Mouse (Mus musculus): ENCODE measurements around the gene Tceal3. TPM values are rescaled to one million over a fixed set of nuclear protein-coding genes. Genes with fewer than 3 reads are reported as not detected.
"Not testable (repeated sequence)": the region's sequence is repeated elsewhere in the genome, so short reads cannot be mapped to it uniquely, and the experiment has no call there.

Gene Tceal3
- polyA plus RNA-seq, 2 experiments, result 27.3 to 70.1 TPM

DNA sequence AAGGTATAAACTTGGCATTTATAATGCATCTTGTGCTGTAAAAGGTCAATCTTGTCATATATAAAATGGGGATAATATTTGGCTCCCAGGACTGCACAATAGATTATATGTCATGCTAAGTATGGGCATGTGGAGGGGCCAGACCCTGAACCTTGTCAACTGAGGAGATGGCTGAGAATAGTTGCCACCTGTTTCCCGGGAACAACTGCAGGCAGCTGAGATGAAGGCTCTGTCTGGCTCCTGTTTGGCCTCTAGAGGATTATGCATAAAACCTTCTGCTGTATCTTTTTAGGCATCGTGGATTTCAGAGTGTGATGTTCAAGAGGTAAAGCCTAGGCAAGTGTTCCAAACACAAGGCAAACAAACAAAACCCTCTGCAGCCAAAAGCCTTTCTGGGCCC lies 78.2 kb downstream of the Tceal3 start:
- Histone ChIP-seq H3K9me3 (ENCODE audit: control insufficient read depth, low read length) (no peaks in the 10 kb centered on the region), H3K4me2 (replicated peaks; ENCODE audit: low read depth, low read length, severe bottlenecking) (no peak overlapping the region), H3K27ac (replicated peaks; ENCODE audit: low read depth, low read length) (no peak overlapping the region), H3K4me1 (ENCODE audit: control insufficient read depth, insufficient read depth, low read length) (no peaks in the 10 kb centered on the region), H3K9ac (ENCODE audit: low read depth, low read length, severe bottlenecking) (no peak overlapping the region), H3K4me3 (replicated peaks; ENCODE audit: low read length) (no peak overlapping the region), H3K27me3 (ENCODE audit: control insufficient read depth, insufficient read depth, low read length) (no peaks in the 10 kb centered on the region), H3K36me3 (ENCODE audit: control insufficient read depth, insufficient read depth, low read length) (no peaks in the 10 kb centered on the region)
- no peak for TF ChIP-seq POLR2A (IDR thresholded peaks at IDR 0.05; ENCODE audit: borderline replicate concordance, extremely low read depth, insufficient read depth, insufficient read length)
- no peak for DNase-seq (ENCODE audit: low spot score)
- no peak for ATAC-seq (ENCODE audit: low FRiP score, low read depth)
- 62% methylated on average over 2 of the region's 2 CpGs for WGBS

- Histone ChIP-seq H3K9ac (ENCODE audit: low read depth, low read length, severe bottlenecking) (no peak overlapping the region), H3K27ac (replicated peaks; ENCODE audit: low read depth, low read length) (no peak overlapping the region), H3K36me3 (ENCODE audit: control insufficient read depth, insufficient read depth, low read length) (no peaks in the 10 kb centered on the region), H3K4me3 (replicated peaks; ENCODE audit: low read length) (no peak overlapping the region), H3K27me3 (ENCODE audit: control insufficient read depth, insufficient read depth, low read length) (no peaks in the 10 kb centered on the region), H3K9me3 (ENCODE audit: control insufficient read depth, low read length) (no peaks in the 10 kb centered on the region), H3K4me1 (ENCODE audit: control insufficient read depth, insufficient read depth, low read length) (no peaks in the 10 kb centered on the region), H3K4me2 (replicated peaks; ENCODE audit: low read depth, low read length, severe bottlenecking) (no peak overlapping the region)
- WGBS, result 73% methylated on average over 3 of the region's 3 CpGs
- no peak for TF ChIP-seq POLR2A (IDR thresholded peaks at IDR 0.05; ENCODE audit: borderline replicate concordance, extremely low read depth, insufficient read depth, insufficient read length)
- ATAC-seq (ENCODE audit: low FRiP score, low read depth) (no peak), DNase-seq (ENCODE audit: low spot score) (no peak)
These were observed 90.3 kb downstream of the Tceal3 start for GRCm38 (mm10) chrX:136680989-136681388.

DNA sequence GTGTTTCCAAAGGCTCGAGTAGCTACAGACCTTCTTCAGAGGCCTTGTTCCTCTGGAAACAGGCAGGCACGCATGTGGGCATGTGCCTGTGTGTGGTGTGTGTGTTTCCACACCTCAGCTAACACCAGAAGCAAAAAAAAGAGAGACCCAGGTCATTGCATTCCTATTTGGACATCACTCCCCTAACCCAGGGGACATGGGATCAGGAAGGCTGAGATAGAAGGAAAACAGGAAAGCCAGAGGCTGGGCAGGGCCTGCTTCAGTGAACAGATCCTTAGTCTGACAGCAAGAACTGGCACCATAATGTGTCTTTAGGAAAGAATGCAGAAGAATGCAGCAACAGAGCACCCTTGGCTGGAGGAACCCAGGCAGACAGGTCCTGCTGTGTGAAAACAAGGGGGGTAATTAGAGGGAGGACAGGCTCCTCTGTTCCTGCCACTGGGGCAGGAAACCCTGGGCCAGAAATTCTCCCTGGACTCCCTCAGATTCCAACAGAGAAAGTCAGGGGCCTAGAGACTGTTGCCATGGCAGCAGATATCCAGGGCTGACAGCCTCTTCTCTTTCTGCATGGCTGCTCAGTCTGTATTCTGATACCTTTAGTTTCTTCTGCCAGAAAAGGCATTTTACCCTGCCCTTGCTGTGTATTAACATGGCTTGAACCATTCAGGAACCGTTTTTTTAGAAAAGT lies 101.1 kb downstream of the Tceal3 start:
- 61% methylated on average over 3 of the region's 3 CpGs for WGBS
- H3K27ac ChIP-seq (replicated peaks; ENCODE audit: low read depth, low read length); H3K4me1 ChIP-seq (ENCODE audit: control insufficient read depth, insufficient read depth, low read length); H3K4me3 ChIP-seq (replicated peaks; ENCODE audit: low read length); H3K4me2 ChIP-seq (replicated peaks; ENCODE audit: low read depth, low read length, severe bottlenecking); H3K9me3 ChIP-seq (ENCODE audit: control insufficient read depth, low read length); H3K27me3 ChIP-seq (ENCODE audit: control insufficient read depth, insufficient read depth, low read length); DNase-seq (ENCODE audit: low spot score); H3K36me3 ChIP-seq (ENCODE audit: control insufficient read depth, insufficient read depth, low read length); H3K9ac ChIP-seq (ENCODE audit: low read depth, low read length, severe bottlenecking); ATAC-seq (ENCODE audit: low FRiP score, low read depth): not testable (repeated sequence)

DNA sequence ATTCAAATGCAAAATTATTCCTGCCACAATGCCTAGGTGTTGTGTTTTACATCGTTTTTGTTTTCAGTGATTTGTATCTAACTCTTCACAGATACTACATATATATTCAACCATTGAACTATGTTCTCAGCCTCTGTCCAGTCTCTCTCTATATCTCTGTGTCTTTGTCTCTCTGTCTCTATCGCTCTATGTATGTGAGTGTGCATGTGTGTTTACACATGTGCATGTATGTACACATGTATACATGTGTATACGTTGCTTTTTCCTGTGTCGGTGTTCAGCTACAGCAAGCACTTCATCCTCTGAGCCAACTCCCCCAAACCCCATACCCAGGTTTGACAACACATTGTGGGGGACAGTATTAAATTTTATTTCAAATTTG lies 101.6 kb downstream of the Tceal3 start:
- Histone ChIP-seq H3K4me2 (replicated peaks; ENCODE audit: low read depth, low read length, severe bottlenecking) (no peak overlapping the region), H3K27ac (replicated peaks; ENCODE audit: low read depth, low read length) (no peak overlapping the region), H3K4me3 (replicated peaks; ENCODE audit: low read length) (no peak overlapping the region), H3K27me3 (ENCODE audit: control insufficient read depth, insufficient read depth, low read length) (no peaks in the 10 kb centered on the region), H3K4me1 (ENCODE audit: control insufficient read depth, insufficient read depth, low read length) (no peaks in the 10 kb centered on the region), H3K9ac (ENCODE audit: low read depth, low read length, severe bottlenecking) (no peak overlapping the region), H3K9me3 (ENCODE audit: control insufficient read depth, low read length) (no peaks in the 10 kb centered on the region), H3K36me3 (ENCODE audit: control insufficient read depth, insufficient read depth, low read length) (no peaks in the 10 kb centered on the region)
- TF ChIP-seq POLR2A (IDR thresholded peaks at IDR 0.05; ENCODE audit: borderline replicate concordance, extremely low read depth, insufficient read depth, insufficient read length), result no peak
- 80% methylated on average over 4 of the region's 4 CpGs for WGBS
- no peak for ATAC-seq (ENCODE audit: low FRiP score, low read depth)
- no peak for DNase-seq (ENCODE audit: low spot score)

GRCm38 (mm10) chrX:136693196-136693595 lies 102.6 kb downstream of the Tceal3 start:
- no peak for TF ChIP-seq POLR2A (IDR thresholded peaks at IDR 0.05; ENCODE audit: borderline replicate concordance, extremely low read depth, insufficient read depth, insufficient read length)
- Histone ChIP-seq H3K27ac (replicated peaks; ENCODE audit: low read depth, low read length) (no peak overlapping the region), H3K27me3 (ENCODE audit: control insufficient read depth, insufficient read depth, low read length) (no peaks in the 10 kb centered on the region), H3K9ac (ENCODE audit: low read depth, low read length, severe bottlenecking) (no peak overlapping the region), H3K9me3 (ENCODE audit: control insufficient read depth, low read length) (no peaks in the 10 kb centered on the region), H3K36me3 (ENCODE audit: control insufficient read depth, insufficient read depth, low read length) (no peaks in the 10 kb centered on the region), H3K4me3 (replicated peaks; ENCODE audit: low read length) (no peak overlapping the region), H3K4me2 (replicated peaks; ENCODE audit: low read depth, low read length, severe bottlenecking) (no peak overlapping the region), H3K4me1 (ENCODE audit: control insufficient read depth, insufficient read depth, low read length) (no peaks in the 10 kb centered on the region)
- WGBS, result 86% methylated on average over 5 of the region's 5 CpGs
- no peak for ATAC-seq (ENCODE audit: low FRiP score, low read depth)
- DNase-seq (ENCODE audit: low spot score), result no peak
